Mouse (Mus musculus) heart, postnatal 0 days (tissue): ENCODE results near the gene Serinc5.
"Not testable (repeated sequence)": the region's sequence is repeated elsewhere in the genome, so short reads cannot be mapped to it uniquely, and the experiment has no call there.

Experiments used
- CTCF ChIP-seq: IDR thresholded peaks from 2 replicates; pipeline ENCODE4 v1.5.1; 2016; ENCODE audit warnings: antibody characterized with exemption, control low read depth, low read depth
- EP300 ChIP-seq: IDR thresholded peaks from 2 replicates; pipeline ENCODE4 v1.6.1; 2016; ENCODE audit warnings: antibody characterized with exemption, low read depth

DNA sequence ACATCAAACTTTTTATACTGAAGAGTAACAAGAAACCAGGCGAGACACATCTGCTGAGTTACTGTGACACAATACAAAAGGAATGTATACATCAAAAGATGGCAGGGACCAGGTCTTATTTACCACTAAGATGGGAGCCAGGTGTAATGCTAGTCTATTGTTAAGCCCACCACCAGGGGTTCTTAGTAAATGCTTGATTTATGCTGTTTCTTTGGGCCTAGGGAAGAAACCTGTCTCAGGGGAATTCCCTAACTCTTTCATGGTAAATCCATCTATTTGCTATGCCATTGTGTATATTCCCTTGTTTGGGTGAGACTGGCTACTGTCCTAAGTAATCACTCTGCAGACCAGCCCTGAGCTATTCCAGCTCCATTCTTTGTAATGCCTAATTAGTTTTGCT lies 76.3 kb downstream of the Serinc5 start:
- not testable (repeated sequence) for TF ChIP-seq CTCF, EP300
